Mouse (Mus musculus): Measurements from ENCODE around the gene Tmem150a. TPM values are rescaled to one million over a fixed set of nuclear protein-coding genes. Genes with fewer than 3 reads are reported as not detected.

Tmem150a gene
- not detected for polyA plus RNA-seq (2017; shearing (Covaris generic))

GRCm38 (mm10) chr6:72355066-72355911 is at the start of gene Tmem150a:
Gene Tmem150a (plus strand): TSS chr6:72355447.

GRCm38 (mm10) chr6:72345074-72345567 is 10.1 kb upstream of the Tmem150a start, which contains the start of gene Usp39:
Gene Usp39 (minus strand): TSS chr6:72345184.

GRCm38 (mm10) chr6:72347166-72347941 is 7.9 kb upstream of the Tmem150a start, which contains the start of gene 0610030E20Rik:
Gene 0610030E20Rik (plus strand): TSS chr6:72347317.

GRCm38 (mm10) chr6:72366844-72367443 is 11.7 kb downstream of the Tmem150a start, which contains the start of gene Rnf181:
Gene Rnf181 (minus strand): TSS chr6:72366956.

DNA sequence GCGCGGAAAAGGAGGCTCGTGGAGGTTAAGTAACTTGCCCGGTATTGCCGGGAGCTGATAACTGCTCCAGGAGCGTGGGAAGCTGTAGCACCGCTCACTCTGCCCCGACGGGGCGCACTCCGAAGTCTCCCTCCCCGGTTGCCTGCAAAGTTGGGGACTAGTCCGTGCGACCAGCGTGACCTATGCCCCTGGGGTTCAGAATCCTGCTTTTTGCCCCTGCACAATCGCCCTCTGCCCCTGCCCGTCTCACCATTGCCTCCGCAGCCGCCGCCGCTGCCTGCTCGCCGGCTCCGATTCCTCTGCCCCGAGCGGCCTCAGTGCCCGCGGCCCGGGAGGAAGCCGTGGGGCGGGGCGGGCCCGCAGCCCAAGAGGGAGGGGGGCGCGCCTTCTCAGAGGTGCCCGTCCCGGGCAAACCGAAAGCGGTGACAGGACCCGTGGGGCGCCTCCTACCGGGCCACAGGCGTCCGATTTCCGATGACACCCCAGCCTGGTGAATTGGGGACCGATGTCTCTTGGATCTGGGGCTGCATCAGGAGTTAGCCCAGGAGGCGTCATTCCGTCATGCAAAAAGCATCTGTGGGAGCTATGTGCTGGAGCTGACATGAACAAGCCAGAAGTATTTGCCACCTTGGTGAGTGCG is 25.0 kb downstream of the Tmem150a start, which contains the start of gene Vamp5:
Gene Vamp5 (minus strand): TSS at position 338 of the 640 bp plus-strand sequence.

DNA sequence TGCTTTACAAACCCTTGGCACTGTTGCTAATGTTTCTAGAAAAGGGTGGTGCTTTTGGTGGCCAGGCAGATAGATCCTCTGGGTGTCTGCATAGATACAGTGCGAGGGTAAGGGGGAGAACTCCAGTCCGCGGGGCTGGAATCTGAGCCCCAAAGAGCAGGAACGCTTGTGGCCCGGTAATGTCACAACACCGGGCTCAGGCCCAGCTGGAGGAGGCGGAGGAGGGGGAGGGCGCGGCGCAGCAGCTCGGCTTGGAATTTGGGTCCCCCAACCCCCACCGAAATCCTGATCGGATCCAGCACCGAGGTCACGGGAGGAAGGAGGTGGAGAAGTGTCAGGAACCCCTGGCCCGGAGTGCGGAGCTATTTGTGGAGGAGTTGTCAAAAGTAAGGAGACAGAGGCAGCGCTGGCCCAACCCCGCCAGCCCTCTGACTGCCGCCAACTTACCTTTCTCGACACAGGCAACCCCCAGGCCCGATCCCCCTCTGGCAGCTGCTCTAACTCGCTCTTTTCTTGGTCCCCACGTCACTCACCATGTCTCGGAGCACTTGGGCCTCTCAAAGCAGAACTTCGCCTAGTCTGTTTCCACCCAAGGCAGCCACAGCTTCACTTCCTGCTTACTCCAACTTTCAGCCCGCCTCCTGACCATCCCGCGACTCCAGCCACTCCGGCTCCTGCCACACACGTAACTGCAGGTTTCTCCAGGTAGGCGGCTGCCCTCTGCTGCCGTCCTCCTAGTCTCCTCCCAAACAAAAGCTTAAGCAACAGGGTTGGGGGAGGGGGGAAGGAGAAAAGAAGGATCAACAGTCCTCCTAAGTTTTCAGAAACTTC is 34.9 kb downstream of the Tmem150a start, which contains the start of gene Vamp8:
Gene Vamp8 (minus strand): TSS at position 763 of the 831 bp plus-strand sequence.

Other genes with a start within 250 kb of the Tmem150a start
- gene Atoh8, start 119.9 kb upstream of the Tmem150a start, polyA plus RNA-seq (2017; shearing (Covaris generic)), result not detected
- gene Sftpb, start 50.8 kb upstream of the Tmem150a start, polyA plus RNA-seq (2017; shearing (Covaris generic)), result not detected
- 42.5 TPM for gene Usp39, start 10.3 kb upstream of the Tmem150a start, polyA plus RNA-seq (2017; shearing (Covaris generic))
- 43.8 TPM for gene 0610030E20Rik, start 8.1 kb upstream of the Tmem150a start, polyA plus RNA-seq (2017; shearing (Covaris generic))
- 109 TPM for gene Rnf181, start 11.5 kb downstream of the Tmem150a start, polyA plus RNA-seq (2017; shearing (Covaris generic))
- 11.1 TPM for gene Vamp5, start 25.0 kb downstream of the Tmem150a start, polyA plus RNA-seq (2017; shearing (Covaris generic))
- gene Vamp8, start 35.3 kb downstream of the Tmem150a start, polyA plus RNA-seq (2017; shearing (Covaris generic)), result 110 TPM
- gene Ggcx, start 58.9 kb downstream of the Tmem150a start, polyA plus RNA-seq (2017; shearing (Covaris generic)), result 7.0 TPM
- 422 TPM for gene Mat2a, start 84.1 kb downstream of the Tmem150a start, polyA plus RNA-seq (2017; shearing (Covaris generic))
- not detected for gene Sh2d6, start 166.3 kb downstream of the Tmem150a start, polyA plus RNA-seq (2017; shearing (Covaris generic))
- 50.6 TPM for gene Capg, start 188.9 kb downstream of the Tmem150a start, polyA plus RNA-seq (2017; shearing (Covaris generic))
- 11.0 TPM for gene Elmod3, start 243.0 kb downstream of the Tmem150a start, polyA plus RNA-seq (2017; shearing (Covaris generic))
- 5.7 TPM for gene Retsat, start 243.0 kb downstream of the Tmem150a start, polyA plus RNA-seq (2017; shearing (Covaris generic))

Measured in naive thymus-derived CD4-positive, alpha-beta T cell, adult 5 months (primary cell).